Mouse (Mus musculus) natural killer cell, adult 2 months (primary cell): ENCODE measurements around the gene Ifrd1.

ENCODE experiments used
- DNase-seq, 2 experiments: peaks; one replicate each; pipeline ENCODE4 v3.0.0; 2022; ENCODE audit warnings: low spot score in 2 of 2

The Ifrd1 gene

GRCm38 (mm10) chr12:40243241-40243640, 5.1 kb downstream of the Ifrd1 start:
- DNase-seq = no peak

- DNase-seq = no peak
Observed at GRCm38 (mm10) chr12:40239161-40239560, 9.1 kb downstream of the Ifrd1 start.

DNA sequence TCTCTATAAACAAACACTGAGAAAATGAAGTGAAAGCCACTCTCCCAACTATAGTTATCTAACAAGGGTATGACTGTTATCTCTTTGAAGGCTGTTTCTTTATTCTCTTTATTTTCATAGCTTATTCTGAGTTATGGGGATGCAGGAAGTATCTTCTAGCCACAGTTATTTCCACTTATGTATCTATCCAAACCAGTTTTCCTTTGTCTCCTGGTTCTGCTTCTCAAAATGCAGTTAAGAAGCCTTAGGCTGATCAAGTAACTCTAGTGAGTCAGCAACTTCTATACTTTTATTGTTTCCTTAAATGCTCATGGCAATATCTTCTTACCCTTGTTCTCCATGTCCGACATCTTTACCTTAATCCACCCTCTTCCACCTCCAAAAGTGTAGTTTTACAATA, 16.1 kb downstream of the Ifrd1 start:
- DNase-seq = no peak

DNA sequence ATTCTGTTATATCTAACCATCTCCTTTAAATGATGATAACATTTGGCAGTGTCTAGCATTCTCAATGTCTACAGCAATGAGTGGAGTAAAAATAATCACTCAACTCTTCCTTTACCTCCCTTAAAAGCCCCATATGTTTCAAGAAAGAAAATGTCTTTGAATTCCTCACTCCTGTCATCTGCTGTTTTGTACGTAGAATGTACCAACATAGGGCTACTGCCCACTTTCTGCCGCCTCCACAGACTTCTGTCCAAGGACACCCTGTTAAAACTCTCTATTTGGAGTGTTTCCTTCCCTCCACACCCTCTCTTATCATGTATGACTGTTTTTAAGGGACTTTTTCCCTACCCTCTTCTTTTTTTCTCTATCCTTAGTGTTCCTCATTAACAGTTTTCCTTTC, 16.7 kb downstream of the Ifrd1 start:
- no peak for DNase-seq

- DNase-seq = no peak
Observed at GRCm38 (mm10) chr12:40224171-40224880, 24.0 kb downstream of the Ifrd1 start.

DNA sequence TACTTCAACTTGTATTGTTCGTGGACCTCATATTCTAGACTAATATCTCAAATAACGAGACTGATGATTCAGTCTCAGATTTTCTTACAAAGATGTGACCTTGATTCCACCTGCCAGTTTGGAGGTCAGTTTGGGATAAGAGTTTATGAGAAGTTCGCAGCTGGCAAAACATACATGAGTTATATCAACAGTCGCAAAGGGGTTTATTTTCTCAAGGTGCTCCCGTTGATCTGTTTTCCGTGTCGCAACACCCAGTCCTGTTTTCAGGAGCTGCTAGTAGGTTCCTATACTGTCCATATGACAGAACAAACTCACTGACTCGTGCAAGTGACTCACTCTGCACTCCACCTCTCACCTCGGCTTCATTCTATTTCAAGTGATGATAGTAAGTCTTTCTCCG, 24.6 kb downstream of the Ifrd1 start:
- DNase-seq = peak; percentile 35 to 51

GRCm38 (mm10) chr12:40223082-40223619, 25.2 kb downstream of the Ifrd1 start:
- DNase-seq = peak; percentile 99

- peak; percentile 82 to 85 for DNase-seq
Observed at GRCm38 (mm10) chr12:40222251-40223081, 25.8 kb downstream of the Ifrd1 start.

DNA sequence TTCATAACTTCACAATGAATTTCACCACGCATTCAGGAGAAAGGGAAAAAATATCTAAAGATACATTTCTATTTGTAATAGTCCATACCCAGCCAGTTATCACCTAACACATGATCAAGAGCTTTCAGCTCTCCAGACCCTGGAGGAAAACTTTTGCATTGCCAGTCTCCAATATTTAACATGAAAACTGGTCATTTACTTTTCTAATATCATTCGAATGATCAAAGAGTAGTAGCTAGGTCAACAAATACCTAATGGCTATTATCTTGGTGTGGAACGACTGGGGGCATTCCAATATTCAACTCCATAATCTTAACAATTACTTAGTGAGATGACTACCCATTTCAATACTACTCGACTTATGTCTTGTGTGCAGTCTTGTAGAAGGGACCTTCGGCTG, 26.7 kb downstream of the Ifrd1 start:
- no peak for DNase-seq

- no peak for DNase-seq
Observed at GRCm38 (mm10) chr12:40220896-40221295, 27.4 kb downstream of the Ifrd1 start.

GRCm38 (mm10) chr12:40220001-40220570, 28.2 kb downstream of the Ifrd1 start:
- DNase-seq = no peak

DNA sequence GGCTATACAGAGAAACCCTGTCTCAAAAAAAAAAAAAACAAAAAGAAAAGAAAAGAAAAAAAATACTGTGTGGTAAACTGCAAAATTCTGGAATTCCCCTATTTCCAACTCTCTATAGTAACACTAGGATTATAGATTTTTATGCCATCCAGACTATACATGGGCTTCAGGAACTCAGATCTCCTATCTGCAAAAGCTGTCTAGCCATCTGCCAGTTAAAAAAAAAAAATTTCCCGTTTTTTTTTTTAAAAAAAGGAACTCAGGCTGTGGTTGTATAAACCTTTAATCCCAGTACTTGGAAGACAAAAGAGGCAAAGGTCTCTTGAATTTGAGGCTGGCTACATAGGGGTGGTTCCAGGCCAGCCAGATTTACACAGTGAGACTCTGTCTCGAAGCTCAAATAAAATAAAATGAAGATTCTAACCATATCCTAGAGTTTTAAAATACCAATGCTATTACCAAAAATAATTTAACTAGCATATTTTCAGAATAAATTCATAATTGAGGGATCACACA, 29.8 kb downstream of the Ifrd1 start:
- DNase-seq = no peak

DNA sequence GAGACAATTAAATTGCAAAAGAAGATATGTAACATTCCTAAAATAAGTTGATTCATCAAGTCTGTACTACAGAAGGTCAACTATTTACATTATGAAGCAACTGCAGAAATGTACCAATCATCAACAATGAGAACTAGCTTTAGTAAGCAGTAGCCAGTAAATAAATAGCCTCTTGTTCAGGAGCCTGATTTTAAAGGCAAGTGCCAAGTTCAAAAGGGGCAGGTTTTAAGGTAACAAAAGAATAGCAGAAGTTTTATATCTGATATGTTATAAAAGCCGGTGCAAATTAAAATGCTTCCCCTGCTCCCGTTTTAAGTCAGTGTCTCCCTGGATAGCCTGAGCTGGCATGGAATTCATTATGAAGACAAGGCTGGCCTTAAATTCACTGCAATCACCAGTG, 30.5 kb downstream of the Ifrd1 start:
- no peak for DNase-seq

GRCm38 (mm10) chr12:40214888-40215876, 33.1 kb downstream of the Ifrd1 start:
- no peak for DNase-seq

- no peak for DNase-seq
Observed at GRCm38 (mm10) chr12:40209049-40209448, 39.3 kb downstream of the Ifrd1 start.

DNA sequence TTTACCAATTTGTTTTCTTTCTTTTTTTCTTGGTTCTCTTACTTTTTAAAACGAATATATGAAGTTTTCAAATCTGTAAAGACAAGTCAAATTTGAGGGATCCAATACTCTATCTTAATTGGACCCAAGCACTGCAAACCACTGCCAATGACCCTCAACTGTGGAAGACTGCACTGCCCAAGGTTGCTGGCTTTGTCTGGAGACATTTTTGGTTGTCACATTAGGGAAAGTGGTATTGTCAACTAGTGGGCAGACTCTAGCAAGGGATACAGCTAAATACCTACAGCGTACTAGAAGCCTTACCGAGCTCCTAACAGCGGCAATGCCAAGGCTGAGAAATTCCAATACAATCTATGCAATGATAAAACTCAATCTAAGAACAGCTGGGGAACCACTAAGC, 40.4 kb downstream of the Ifrd1 start:
- no peak for DNase-seq

GRCm38 (mm10) chr12:40202161-40203035, 45.9 kb downstream of the Ifrd1 start:
- no peak for DNase-seq

- no peak for DNase-seq
Observed at GRCm38 (mm10) chr12:40200484-40201235, 47.6 kb downstream of the Ifrd1 start.

DNA sequence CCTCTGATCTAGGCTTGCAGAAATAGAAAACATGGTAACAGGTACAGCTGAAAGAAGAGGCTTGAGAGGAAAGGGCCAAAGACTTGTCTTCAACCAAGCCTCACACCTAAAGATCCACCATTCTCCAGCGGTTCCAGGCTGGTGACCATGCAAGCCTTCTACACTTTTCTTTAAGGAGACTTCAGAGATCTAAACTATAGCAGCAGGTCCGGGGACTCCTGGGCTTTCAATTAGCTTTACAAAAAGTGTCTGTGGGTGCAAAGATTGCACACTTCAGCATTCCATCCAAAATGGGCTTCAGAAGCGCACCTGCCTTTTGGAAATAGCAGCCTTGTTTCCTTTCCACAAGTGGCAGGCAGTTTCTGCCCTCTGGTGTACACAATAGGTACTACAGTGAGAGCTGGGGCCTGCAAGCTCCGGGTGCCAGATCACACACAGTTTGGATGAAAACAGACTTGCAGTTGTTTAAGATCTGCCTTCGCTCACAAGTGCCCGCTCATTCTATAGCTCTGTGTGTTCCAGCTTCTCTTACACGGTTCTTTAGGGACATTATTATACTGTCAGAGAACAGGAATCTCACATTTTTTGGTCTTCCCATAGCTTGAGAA, 48.4 kb downstream of the Ifrd1 start:
- DNase-seq = peak; percentile 47 to 62
